Mouse (Mus musculus): ENCODE results near the gene Gstp3.

- TF ChIP-seq MYOD1 (IDR thresholded peaks at IDR 0.05; ENCODE audit: control insufficient read depth, insufficient read length, low read depth) = no peak
- no peak for TF ChIP-seq MAX (IDR thresholded peaks at IDR 0.05)
- TF ChIP-seq USF1 (IDR thresholded peaks at IDR 0.05; ENCODE audit: low read depth) = no peak
- TF ChIP-seq CTCF (IDR thresholded peaks at IDR 0.05; ENCODE audit: control insufficient read depth, insufficient read depth, insufficient read length) = peak; percentile 71
- TF ChIP-seq CEBPB (IDR thresholded peaks at IDR 0.05; ENCODE audit: low read depth) = no peak
- TF ChIP-seq MYOG (IDR thresholded peaks at IDR 0.05; ENCODE audit: control insufficient read depth, extremely low read depth, insufficient read length) = no peak
Observed at GRCm38 (mm10) chr19:4051741-4052515, 7.4 kb downstream of the Gstp3 start.

Data from C2C12 (cell line).